Mouse (Mus musculus) small intestine, adult 2 months (tissue): ENCODE results near the gene Cenpx.

Experiments
- CTCF ChIP-seq: fragments of 200-500 bp; IDR thresholded peaks from 2 replicates; pipeline ENCODE4 v1.5.1; 2012; ENCODE audit warnings: low read depth, mild to moderate bottlenecking, control low read depth, inconsistent platforms, low read length, moderate library complexity, mixed read lengths; ENCODE audit not compliant: insufficient replicate concordance, insufficient read length; ENCODE audit errors: extremely low read depth
- POLR2A ChIP-seq: fragments of 200-500 bp; IDR thresholded peaks from 2 replicates; pipeline ENCODE4 v1.6.1; 2012; ENCODE audit warnings: low read depth, mild to moderate bottlenecking, control low read depth, inconsistent platforms, low read length, moderate library complexity

DNA sequence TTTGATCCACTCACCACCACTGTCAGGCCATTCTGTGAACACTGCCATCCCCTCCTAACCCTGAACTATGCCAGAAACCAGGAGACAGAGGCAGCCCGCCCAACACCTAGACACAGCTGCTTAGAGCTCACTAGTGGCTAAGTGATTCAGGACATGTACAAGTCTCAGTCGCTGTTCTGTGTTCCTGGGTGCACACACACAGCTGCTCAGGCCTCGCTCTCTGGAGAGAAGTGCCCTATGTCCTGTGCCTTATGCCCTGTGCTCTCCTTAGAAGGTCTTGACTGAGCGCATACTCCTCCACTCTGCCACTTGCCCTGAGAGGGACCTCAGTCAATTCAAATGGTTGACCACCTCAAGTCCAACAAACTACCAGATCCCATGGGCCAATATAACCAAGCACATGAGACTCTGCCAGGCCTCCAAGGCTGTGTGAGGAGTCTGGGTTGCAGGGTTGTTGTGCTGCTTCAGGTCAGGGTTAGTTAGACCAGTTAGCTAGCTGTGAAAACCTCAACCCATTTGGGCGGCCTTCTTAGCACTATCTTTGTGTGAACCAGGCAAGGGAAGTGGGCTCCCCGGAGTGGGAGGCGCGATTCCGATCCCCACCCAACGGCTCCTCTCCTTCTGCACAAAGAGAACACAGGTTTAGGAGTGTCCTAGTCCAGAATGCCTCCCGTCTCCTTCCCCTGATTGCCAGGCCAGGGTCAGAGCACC lies 15.1 kb upstream of the Cenpx start:
- TF ChIP-seq CTCF (no peak), POLR2A (no peak)
